Mouse (Mus musculus): ENCODE measurements around the gene Camk1. TPM values are rescaled to one million over a fixed set of nuclear protein-coding genes. Genes with fewer than 3 reads are reported as not detected.

Camk1 gene
- polyA plus RNA-seq (2014; fragmentation: Nextera tagmentation; extraction: Ambion mirVana) = 50.8 and 56.0 TPM in 2 replicates

GRCm38 (mm10) chr6:113343177-113344092 is at the start of gene Camk1:
TSS of gene Camk1 (minus strand) at chr6:113343984.
- WGBS = 15% methylated on average over 32 of the region's 32 CpGs
- ATAC-seq (ENCODE audit: insufficient read depth, low FRiP score, low TSS enrichment) (peak; percentile 83; the same call in 1 of the 2 replicates), DNase-seq (ENCODE audit: low spot score) (peak; percentile 76)
- Histone ChIP-seq H3K9ac (ENCODE audit: low read length) (peak within 1 kb of the TSS; percentile 86), H3K27me3 (ENCODE audit: control insufficient read depth, insufficient read depth, low read length) (no peaks in the 10 kb centered on the region), H3K9me3 (ENCODE audit: control insufficient read depth, low read length) (no peaks in the 10 kb centered on the region), H3K36me3 (ENCODE audit: control insufficient read depth, insufficient read depth, low read length) (no peaks in the 10 kb centered on the region), H3K27ac (ENCODE audit: low read depth, low read length) (no peak within 1 kb of the TSS), H3K4me1 (ENCODE audit: control insufficient read depth, insufficient read depth, low read length) (peaks cover 7% of the 10 kb centered on the region), H3K4me2 (ENCODE audit: low read depth) (peak within 1 kb of the TSS; percentile 93), H3K4me3 (ENCODE audit: low read depth, low read length) (peak within 1 kb of the TSS; percentile 50)

DNA sequence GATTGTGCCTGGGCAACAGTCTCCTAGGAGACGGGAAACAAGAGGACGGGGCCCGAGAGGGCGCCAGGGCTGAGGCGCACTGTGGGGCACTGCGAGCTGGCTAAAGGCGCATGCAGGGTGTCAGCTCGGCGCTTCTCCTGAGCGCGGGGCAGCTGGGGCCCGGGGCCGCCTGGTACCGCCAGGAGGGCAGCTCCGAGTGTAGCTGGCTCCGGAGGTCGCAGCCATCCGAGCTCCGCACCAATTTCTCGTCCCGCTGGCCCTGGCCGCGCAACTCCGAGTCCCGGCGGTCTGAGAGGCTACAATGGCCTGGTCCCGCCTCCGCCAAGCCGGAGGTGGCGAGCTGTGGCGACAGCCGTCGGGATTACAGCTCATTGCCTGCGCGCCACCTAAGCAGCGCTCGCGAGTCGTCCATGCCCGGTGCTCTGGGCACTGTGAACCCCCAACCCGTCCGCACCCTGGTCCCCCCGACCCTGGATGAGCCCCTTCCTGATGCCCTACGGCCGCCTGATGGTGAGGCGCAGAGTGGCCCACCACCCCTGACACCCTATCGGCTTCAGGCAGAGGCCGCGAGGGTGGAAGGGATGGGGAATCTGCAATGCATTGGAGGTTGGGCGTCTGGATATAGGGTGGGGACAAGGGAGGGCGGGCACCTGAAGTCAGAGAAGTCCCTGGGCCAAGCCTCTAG is 48.7 kb upstream of the Camk1 start:
- Histone ChIP-seq H3K4me3 (ENCODE audit: low read depth, low read length) (peak overlapping the region; percentile 47), H3K27ac (ENCODE audit: low read depth, low read length) (peak overlapping the region; percentile 62), H3K36me3 (ENCODE audit: control insufficient read depth, insufficient read depth, low read length) (peaks cover 15% of the 10 kb centered on the region), H3K27me3 (ENCODE audit: control insufficient read depth, insufficient read depth, low read length) (no peaks in the 10 kb centered on the region), H3K9me3 (ENCODE audit: control insufficient read depth, low read length) (no peaks in the 10 kb centered on the region), H3K4me2 (ENCODE audit: low read depth) (peak overlapping the region; percentile 81), H3K4me1 (ENCODE audit: control insufficient read depth, insufficient read depth, low read length) (peaks cover 5% of the 10 kb centered on the region; the same call in 1 of the 2 replicates), H3K9ac (ENCODE audit: low read length) (peak overlapping the region; percentile 75)
- WGBS = under 1% methylated on average over 46 of the region's 51 CpGs
- ATAC-seq (ENCODE audit: insufficient read depth, low FRiP score, low TSS enrichment) = peak; percentile 90
- peak; percentile 78 for DNase-seq (ENCODE audit: low spot score)

DNA sequence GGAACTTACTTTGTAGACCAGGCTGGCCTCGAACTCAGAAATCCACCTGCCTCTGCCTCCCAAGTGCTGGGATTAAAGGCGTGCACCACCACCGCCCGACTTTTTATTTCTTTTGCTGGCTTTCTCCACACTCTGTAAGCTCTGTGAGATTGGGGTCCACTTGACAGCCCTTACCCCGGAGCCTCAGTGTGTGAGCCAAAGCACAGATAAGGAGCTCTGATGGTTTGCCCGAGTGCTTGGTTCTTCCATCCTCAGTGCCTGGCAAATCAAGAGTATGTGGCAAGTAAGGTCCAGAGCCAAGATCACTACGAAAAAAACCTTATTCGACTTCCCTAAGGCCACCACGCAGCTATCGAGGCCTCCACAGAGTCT is 48.2 kb upstream of the Camk1 start:
- Histone ChIP-seq H3K36me3 (ENCODE audit: control insufficient read depth, insufficient read depth, low read length) (peaks cover 17% of the 10 kb centered on the region), H3K4me2 (ENCODE audit: low read depth) (peak overlapping the region; percentile 81), H3K4me1 (ENCODE audit: control insufficient read depth, insufficient read depth, low read length) (peaks cover 5% of the 10 kb centered on the region; the same call in 1 of the 2 replicates), H3K9ac (ENCODE audit: low read length) (peak overlapping the region; percentile 75), H3K27me3 (ENCODE audit: control insufficient read depth, insufficient read depth, low read length) (no peaks in the 10 kb centered on the region), H3K27ac (ENCODE audit: low read depth, low read length) (peak overlapping the region; percentile 62), H3K9me3 (ENCODE audit: control insufficient read depth, low read length) (no peaks in the 10 kb centered on the region), H3K4me3 (ENCODE audit: low read depth, low read length) (peak overlapping the region; percentile 47)
- no peak for DNase-seq (ENCODE audit: low spot score)
- ATAC-seq (ENCODE audit: insufficient read depth, low FRiP score, low TSS enrichment) = peak; percentile 20; the same call in 1 of the 2 replicates
- WGBS = 26% methylated on average over 10 of the region's 10 CpGs

GRCm38 (mm10) chr6:113390715-113391114 is 46.9 kb upstream of the Camk1 start:
- Histone ChIP-seq H3K9ac (ENCODE audit: low read length) (no peak overlapping the region), H3K9me3 (ENCODE audit: control insufficient read depth, low read length) (no peaks in the 10 kb centered on the region), H3K36me3 (ENCODE audit: control insufficient read depth, insufficient read depth, low read length) (peaks cover 20% of the 10 kb centered on the region), H3K27ac (ENCODE audit: low read depth, low read length) (no peak overlapping the region), H3K4me1 (ENCODE audit: control insufficient read depth, insufficient read depth, low read length) (peaks cover 5% of the 10 kb centered on the region; the same call in 1 of the 2 replicates), H3K4me2 (ENCODE audit: low read depth) (no peak overlapping the region), H3K27me3 (ENCODE audit: control insufficient read depth, insufficient read depth, low read length) (no peaks in the 10 kb centered on the region), H3K4me3 (ENCODE audit: low read depth, low read length) (no peak overlapping the region)
- ATAC-seq (ENCODE audit: insufficient read depth, low FRiP score, low TSS enrichment) = no peak
- 82% methylated on average over 3 of the region's 3 CpGs for WGBS
- no peak for DNase-seq (ENCODE audit: low spot score)

- Histone ChIP-seq H3K27ac (ENCODE audit: low read depth, low read length) (no peak within 1 kb of the TSS), H3K9ac (ENCODE audit: low read length) (no peak within 1 kb of the TSS), H3K36me3 (ENCODE audit: control insufficient read depth, insufficient read depth, low read length) (peaks cover 30% of the 10 kb centered on the region), H3K4me3 (ENCODE audit: low read depth, low read length) (no peak within 1 kb of the TSS), H3K4me1 (ENCODE audit: control insufficient read depth, insufficient read depth, low read length) (peaks cover 5% of the 10 kb centered on the region; the same call in 1 of the 2 replicates), H3K27me3 (ENCODE audit: control insufficient read depth, insufficient read depth, low read length) (no peaks in the 10 kb centered on the region), H3K9me3 (ENCODE audit: control insufficient read depth, low read length) (no peaks in the 10 kb centered on the region), H3K4me2 (ENCODE audit: low read depth) (no peak within 1 kb of the TSS)
- DNase-seq (ENCODE audit: low spot score) (no peak), ATAC-seq (ENCODE audit: insufficient read depth, low FRiP score, low TSS enrichment) (no peak)
- WGBS = 83% methylated on average over 8 of the region's 8 CpGs
Observed at GRCm38 (mm10) chr6:113388960-113389359, 45.2 kb upstream of the Camk1 start, which contains the start of gene Ttll3. TSS of gene Ttll3 (plus strand) at chr6:113389260.

GRCm38 (mm10) chr6:113386025-113386424 is 42.2 kb upstream of the Camk1 start:
- H3K4me2 ChIP-seq (ENCODE audit: low read depth) = no peak overlapping the region
- no peaks in the 10 kb centered on the region for H3K4me1 ChIP-seq (ENCODE audit: control insufficient read depth, insufficient read depth, low read length)
- H3K9me3 ChIP-seq (ENCODE audit: control insufficient read depth, low read length) = no peaks in the 10 kb centered on the region
- no peak overlapping the region for H3K27ac ChIP-seq (ENCODE audit: low read depth, low read length)
- H3K4me3 ChIP-seq (ENCODE audit: low read depth, low read length) = no peak overlapping the region
- 64% methylated on average over 3 of the region's 3 CpGs for WGBS
- H3K27me3 ChIP-seq (ENCODE audit: control insufficient read depth, insufficient read depth, low read length) = no peaks in the 10 kb centered on the region
- no peak for DNase-seq (ENCODE audit: low spot score)
- H3K9ac ChIP-seq (ENCODE audit: low read length) = no peak overlapping the region
- H3K36me3 ChIP-seq (ENCODE audit: control insufficient read depth, insufficient read depth, low read length) = peaks cover 42% of the 10 kb centered on the region
- no peak for ATAC-seq (ENCODE audit: insufficient read depth, low FRiP score, low TSS enrichment)

GRCm38 (mm10) chr6:113385160-113385714 is 41.5 kb upstream of the Camk1 start:
- H3K36me3 ChIP-seq (ENCODE audit: control insufficient read depth, insufficient read depth, low read length) = peaks cover 42% of the 10 kb centered on the region
- H3K27me3 ChIP-seq (ENCODE audit: control insufficient read depth, insufficient read depth, low read length) = no peaks in the 10 kb centered on the region
- ATAC-seq (ENCODE audit: insufficient read depth, low FRiP score, low TSS enrichment) (no peak), DNase-seq (ENCODE audit: low spot score) (no peak)
- no peaks in the 10 kb centered on the region for H3K4me1 ChIP-seq (ENCODE audit: control insufficient read depth, insufficient read depth, low read length)
- no peak overlapping the region for H3K9ac ChIP-seq (ENCODE audit: low read length)
- no peak overlapping the region for H3K4me2 ChIP-seq (ENCODE audit: low read depth)
- no peak overlapping the region for H3K27ac ChIP-seq (ENCODE audit: low read depth, low read length)
- H3K9me3 ChIP-seq (ENCODE audit: control insufficient read depth, low read length) = no peaks in the 10 kb centered on the region
- 92% methylated on average over 11 of the region's 11 CpGs for WGBS
- no peak overlapping the region for H3K4me3 ChIP-seq (ENCODE audit: low read depth, low read length)

DNA sequence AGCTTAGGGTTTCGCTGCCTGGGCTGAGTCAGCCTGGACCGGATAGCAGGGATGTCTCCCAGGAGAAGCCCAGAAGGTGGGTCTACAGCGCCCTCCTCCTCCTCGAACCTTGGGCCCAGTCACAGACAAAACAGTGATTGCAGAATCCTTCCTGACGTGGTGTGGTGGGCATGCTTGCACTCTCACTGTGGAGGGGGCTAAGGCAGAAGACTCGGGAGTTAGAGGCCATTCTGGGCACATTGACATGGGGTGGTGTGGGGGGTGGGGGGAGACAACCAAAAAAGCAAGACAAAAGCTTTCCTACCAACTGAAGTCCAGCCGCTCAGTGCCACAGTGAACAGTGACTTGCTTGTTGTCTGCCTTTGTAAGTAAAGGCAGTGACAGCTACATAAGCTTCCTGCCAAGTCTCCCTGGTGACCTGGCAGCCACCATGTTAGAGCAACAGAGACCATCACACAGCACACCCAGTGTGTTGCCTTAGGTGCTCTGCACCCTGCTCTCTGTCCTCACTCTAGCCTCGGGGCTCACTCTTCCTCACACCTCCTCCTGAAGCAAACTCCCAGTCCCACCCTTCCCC is 40.7 kb upstream of the Camk1 start:
- DNase-seq (ENCODE audit: low spot score) = no peak
- no peaks in the 10 kb centered on the region for H3K27me3 ChIP-seq (ENCODE audit: control insufficient read depth, insufficient read depth, low read length)
- H3K4me3 ChIP-seq (ENCODE audit: low read depth, low read length) = no peak overlapping the region
- 94% methylated on average over 8 of the region's 8 CpGs for WGBS
- ATAC-seq (ENCODE audit: insufficient read depth, low FRiP score, low TSS enrichment) = no peak
- H3K4me1 ChIP-seq (ENCODE audit: control insufficient read depth, insufficient read depth, low read length) = no peaks in the 10 kb centered on the region
- H3K9ac ChIP-seq (ENCODE audit: low read length) = no peak overlapping the region
- peaks cover 37% of the 10 kb centered on the region for H3K36me3 ChIP-seq (ENCODE audit: control insufficient read depth, insufficient read depth, low read length)
- H3K27ac ChIP-seq (ENCODE audit: low read depth, low read length) = no peak overlapping the region
- H3K9me3 ChIP-seq (ENCODE audit: control insufficient read depth, low read length) = no peaks in the 10 kb centered on the region
- no peak overlapping the region for H3K4me2 ChIP-seq (ENCODE audit: low read depth)
